Mouse (Mus musculus) intestine, postnatal 0 days (tissue): ENCODE measurements at regions not wholly inside any gene's neighbourhood (a gene's known extent, or its start where the extent isn't known, plus 50 kb on each side); places are given as distances from the start of the nearest gene placed in this dataset.

ENCODE experiments used
- ATAC-seq: fragments of 200-750 bp; cut with Nextera tagmentation; 2 replicates; pipeline ENCODE4 v1.8.0; 2017; ENCODE audit warnings: mild to moderate bottlenecking, moderate TSS enrichment, moderate library complexity
- H3K27ac ChIP-seq: fragments of 300-500 bp; sonication (generic); 2 replicates; pipeline ENCODE4 v1.5.1; 2014; ENCODE audit warnings: mild to moderate bottlenecking, low read depth, low read length, moderate library complexity
- H3K27me3 ChIP-seq: fragments of 300-500 bp; sonication (generic); replicated peaks from 2 replicates; pipeline ENCODE4 v1.6.1; 2014; ENCODE audit warnings: low read length, mixed read lengths; ENCODE audit not compliant: control insufficient read depth, insufficient read depth
- H3K36me3 ChIP-seq: fragments of 300-500 bp; sonication (generic); 2 replicates; pipeline ENCODE4 v1.6.1; 2014; ENCODE audit warnings: mild to moderate bottlenecking, moderate library complexity; ENCODE audit not compliant: control insufficient read depth, insufficient read depth
- H3K4me1 ChIP-seq: fragments of 300-500 bp; sonication (generic); replicated peaks from 2 replicates; pipeline ENCODE4 v1.6.1; 2014; ENCODE audit warnings: antibody characterized with exemption, low read length, mixed read lengths; ENCODE audit not compliant: control insufficient read depth, insufficient read depth
- H3K4me2 ChIP-seq: fragments of 300-500 bp; sonication (generic); replicated peaks from 2 replicates; pipeline ENCODE4 v1.6.1; 2014; ENCODE audit warnings: low read depth, mild to moderate bottlenecking, moderate library complexity
- H3K4me3 ChIP-seq: fragments of 300-500 bp; sonication (generic); 2 replicates; pipeline ENCODE4 v1.5.1; 2014; ENCODE audit warnings: low read depth, low read length
- H3K9ac ChIP-seq: fragments of 300-500 bp; sonication (generic); 2 replicates; pipeline ENCODE4 v1.6.1; 2014; ENCODE audit warnings: mild to moderate bottlenecking, low read depth, low read length
- H3K9me3 ChIP-seq: fragments of 300-500 bp; sonication (generic); 2 replicates; pipeline ENCODE4 v1.6.1; 2016; ENCODE audit warnings: mixed run types; ENCODE audit not compliant: control insufficient read depth
- CTCF ChIP-seq: sonication (generic); IDR thresholded peaks from 2 replicates; pipeline ENCODE4 v1.5.1; 2016; ENCODE audit warnings: low read depth, mild to moderate bottlenecking, control low read depth, antibody characterized with exemption, moderate library complexity
- WGBS: fragments of 180-500 bp; shearing (Covaris S2); extraction: QIAGEN DNeasy Blood & Tissue Kit; methylation state at CpG from one replicate; pipeline ENCODE4 v1.1.7; 2014; 5-methylcytosine and 5-hydroxymethylcytosine counted together

DNA sequence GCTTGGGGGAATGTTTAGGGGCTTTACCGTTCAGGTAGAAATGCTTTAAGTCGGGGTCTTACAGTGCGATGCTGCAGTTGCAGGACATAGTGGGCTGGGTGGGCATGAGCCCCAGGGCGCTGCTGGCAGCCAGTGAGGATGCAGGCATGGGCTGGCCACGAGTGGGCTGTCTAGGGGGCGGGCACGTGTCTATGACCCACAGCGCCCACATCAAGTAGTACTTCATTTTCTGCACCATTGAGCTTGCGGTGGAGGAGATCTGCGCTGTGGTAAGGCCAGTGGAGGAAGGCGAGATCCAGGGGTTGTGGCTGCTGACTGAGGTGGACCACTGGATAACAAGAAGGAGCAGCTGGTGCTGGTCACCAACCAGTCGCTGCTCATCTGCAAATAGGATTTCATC lies 52.4 kb upstream of the Olfr291 start:
- H3K9ac ChIP-seq = no peak overlapping the region
- no peaks in the 10 kb centered on the region for H3K9me3 ChIP-seq
- no peak overlapping the region for H3K4me3 ChIP-seq
- no peak overlapping the region for H3K4me2 ChIP-seq
- H3K27ac ChIP-seq = no peak overlapping the region
- no peak for ATAC-seq
- H3K27me3 ChIP-seq = no peaks in the 10 kb centered on the region
- H3K4me1 ChIP-seq = no peaks in the 10 kb centered on the region
- 32% methylated on average over 12 of the region's 12 CpGs for WGBS
- TF ChIP-seq CTCF = no peak
- no peaks in the 10 kb centered on the region for H3K36me3 ChIP-seq

DNA sequence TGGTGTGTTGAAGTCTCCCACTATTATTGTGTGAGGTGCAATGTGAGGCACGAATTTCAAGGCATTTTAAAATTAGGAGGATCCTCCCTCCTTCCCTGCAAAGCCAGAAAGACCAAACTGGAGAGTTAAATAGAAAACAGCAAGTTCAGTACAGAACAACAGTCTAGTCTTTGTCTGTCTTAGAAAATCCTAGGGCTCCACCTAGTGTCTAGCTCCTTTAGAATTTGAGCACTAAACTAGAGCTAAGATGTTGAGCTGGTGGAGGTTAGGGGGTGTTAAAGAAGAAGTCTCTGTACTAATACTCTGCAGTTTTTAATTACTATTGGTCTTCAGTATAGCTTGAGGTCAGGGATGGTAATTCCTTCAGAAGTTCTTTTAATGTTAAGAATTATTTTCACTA lies 58.7 kb upstream of the Olfr291 start:
- Histone ChIP-seq H3K9ac (no peak overlapping the region), H3K4me2 (no peak overlapping the region), H3K27me3 (no peaks in the 10 kb centered on the region), H3K27ac (no peak overlapping the region), H3K9me3 (no peaks in the 10 kb centered on the region), H3K4me3 (no peak overlapping the region), H3K4me1 (no peaks in the 10 kb centered on the region), H3K36me3 (no peaks in the 10 kb centered on the region)
- ATAC-seq = no peak
- 0% methylated on average over 1 of the region's 1 CpGs for WGBS
- peak; percentile 54 for TF ChIP-seq CTCF

DNA sequence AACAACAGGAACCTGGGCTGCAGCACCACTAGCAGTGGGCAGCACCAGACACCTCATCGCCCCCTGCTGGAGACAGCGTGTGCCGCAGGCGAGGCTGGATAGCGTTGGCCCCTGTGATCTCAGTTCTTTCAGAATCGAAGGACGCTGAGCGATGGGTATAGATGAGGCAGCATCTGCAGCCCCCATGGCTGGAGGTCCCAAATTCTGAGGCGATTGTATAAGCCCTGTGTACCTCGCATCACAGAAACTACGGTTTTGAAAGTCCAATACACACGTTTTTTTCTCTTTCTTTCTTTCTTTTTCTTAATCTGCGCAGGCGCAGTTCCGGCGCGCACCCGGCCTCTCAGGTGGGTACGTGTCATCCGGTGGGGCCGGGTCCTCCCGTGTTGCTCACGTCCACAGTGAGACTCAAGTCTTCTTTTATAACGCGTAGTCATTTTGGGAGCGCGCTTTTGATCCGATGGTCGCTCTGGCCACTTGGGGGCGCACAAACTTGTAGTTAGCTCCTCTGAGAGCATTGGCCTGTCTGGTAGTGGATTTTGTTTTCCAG lies 74.0 kb upstream of the Olfr291 start:
- no peaks in the 10 kb centered on the region for H3K9me3 ChIP-seq
- no peaks in the 10 kb centered on the region for H3K27me3 ChIP-seq
- peak; percentile 90 for ATAC-seq
- H3K4me2 ChIP-seq = peak overlapping the region; percentile 75
- no peaks in the 10 kb centered on the region for H3K4me1 ChIP-seq
- peak overlapping the region; percentile 55 for H3K4me3 ChIP-seq
- under 1% methylated on average over 30 of the region's 30 CpGs for WGBS
- TF ChIP-seq CTCF = peak; percentile 94
- H3K9ac ChIP-seq = peak overlapping the region; percentile 28; the same call in 1 of the 2 replicates
- H3K36me3 ChIP-seq = no peaks in the 10 kb centered on the region
- no peak overlapping the region for H3K27ac ChIP-seq

DNA sequence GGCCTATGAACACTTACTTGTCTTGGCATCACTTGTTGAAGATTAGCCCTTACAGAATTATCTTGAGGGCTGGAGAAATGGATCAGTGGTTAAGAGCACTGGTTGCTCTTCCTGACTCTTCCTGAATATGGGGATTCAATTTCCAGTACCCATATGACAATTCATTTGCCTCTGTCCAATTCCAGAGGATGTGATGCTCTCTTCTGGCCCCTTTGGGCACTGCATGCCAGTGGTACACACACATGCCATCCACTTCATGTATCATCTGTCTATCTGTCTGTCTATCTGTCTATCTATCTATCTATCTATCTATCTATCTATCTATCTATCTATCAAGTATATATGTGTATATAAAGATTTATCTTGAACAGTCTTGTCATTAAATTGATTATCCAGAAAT lies 75.7 kb upstream of the Olfr291 start:
- no peaks in the 10 kb centered on the region for H3K9me3 ChIP-seq
- H3K4me1 ChIP-seq = no peaks in the 10 kb centered on the region
- no peaks in the 10 kb centered on the region for H3K36me3 ChIP-seq
- no peak overlapping the region for H3K4me2 ChIP-seq
- no peak overlapping the region for H3K9ac ChIP-seq
- H3K27ac ChIP-seq = no peak overlapping the region
- no peak for ATAC-seq
- TF ChIP-seq CTCF = peak; percentile 39
- no peak overlapping the region for H3K4me3 ChIP-seq
- H3K27me3 ChIP-seq = no peaks in the 10 kb centered on the region

DNA sequence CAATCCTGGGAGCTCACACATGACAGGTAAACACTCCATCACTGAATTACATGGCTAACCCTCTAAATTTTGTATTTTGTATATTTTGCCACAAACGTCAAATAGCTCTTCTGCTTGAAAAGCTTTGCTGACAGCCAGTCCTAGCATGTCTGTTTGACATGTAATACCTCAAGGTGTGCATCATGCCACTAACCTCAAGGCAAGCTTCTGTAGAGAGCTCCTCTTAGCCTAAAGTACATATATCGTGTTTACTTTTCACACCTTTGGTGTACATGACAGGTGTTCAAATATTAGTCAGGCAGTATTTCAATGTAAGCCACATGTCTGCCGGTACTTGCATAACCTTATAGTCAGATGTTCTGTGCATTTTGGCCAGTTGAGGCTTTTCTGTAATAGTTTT lies 66.5 kb upstream of the Zfand6 start:
- H3K36me3 ChIP-seq = no peaks in the 10 kb centered on the region
- H3K4me1 ChIP-seq = no peaks in the 10 kb centered on the region
- H3K4me3 ChIP-seq = no peak overlapping the region
- no peaks in the 10 kb centered on the region for H3K27me3 ChIP-seq
- TF ChIP-seq CTCF = no peak
- H3K9me3 ChIP-seq = no peaks in the 10 kb centered on the region
- ATAC-seq = no peak
- H3K9ac ChIP-seq = no peak overlapping the region
- 59% methylated on average over 3 of the region's 3 CpGs for WGBS
- no peak overlapping the region for H3K4me2 ChIP-seq
- no peak overlapping the region for H3K27ac ChIP-seq

DNA sequence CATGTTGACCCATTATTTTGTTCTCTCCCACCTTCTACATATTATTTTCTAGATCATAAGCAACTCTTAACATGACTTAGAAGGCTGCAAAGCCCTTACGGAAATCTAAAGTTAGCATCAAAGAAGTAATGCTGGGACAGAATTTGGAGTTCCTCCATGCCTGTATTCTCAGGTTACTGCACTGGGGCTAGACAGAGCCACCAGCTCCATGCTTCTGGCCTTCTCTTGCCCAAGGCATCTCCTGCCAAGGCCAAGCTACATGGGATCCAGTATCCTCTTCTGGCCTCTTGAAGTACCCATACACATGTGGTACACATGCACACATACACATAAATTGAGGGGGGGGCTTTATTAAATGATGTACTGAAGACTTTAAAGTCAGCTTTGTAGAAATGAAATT lies 63.6 kb upstream of the Zfand6 start:
- Histone ChIP-seq H3K4me1 (no peaks in the 10 kb centered on the region), H3K27ac (no peak overlapping the region), H3K36me3 (no peaks in the 10 kb centered on the region), H3K9ac (no peak overlapping the region), H3K4me2 (no peak overlapping the region), H3K4me3 (no peak overlapping the region), H3K9me3 (no peaks in the 10 kb centered on the region), H3K27me3 (no peaks in the 10 kb centered on the region)
- ATAC-seq = no peak
- WGBS = 87% methylated on average over 1 of the region's 1 CpGs
- TF ChIP-seq CTCF = no peak
